ENCODE assay signal across 8 mouse cellular contexts in the genomic region with DNA sequence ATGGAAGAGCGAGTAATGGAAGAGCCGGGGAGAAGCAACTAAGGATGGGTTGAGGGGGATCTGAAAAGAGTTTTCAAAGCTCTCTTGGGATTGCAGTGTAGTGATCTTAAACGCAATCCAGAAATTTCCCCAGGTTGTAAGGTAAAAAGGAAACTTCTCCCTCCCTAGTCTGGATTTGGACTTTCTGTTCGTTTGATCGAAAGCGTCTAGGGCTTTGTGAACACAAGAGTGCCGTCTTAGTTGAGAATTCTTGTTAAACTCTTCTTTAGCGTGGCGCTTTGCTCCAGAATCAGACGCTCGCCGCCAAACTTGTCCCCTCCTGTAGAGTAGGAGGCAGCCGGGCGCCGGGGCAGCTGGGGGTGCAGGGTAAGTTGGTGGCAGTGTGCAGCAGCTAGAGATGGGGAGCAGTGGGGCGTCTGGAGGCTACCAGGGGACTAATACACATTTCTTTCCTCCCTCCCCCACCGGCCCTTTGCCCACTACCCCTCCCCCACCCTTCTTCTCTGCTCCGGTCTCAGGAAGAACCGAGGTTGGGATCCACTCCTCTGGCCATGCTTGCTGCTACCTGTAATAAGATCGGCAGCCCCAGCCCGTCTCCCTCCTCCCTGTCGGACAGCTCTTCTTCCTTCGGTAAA. TPM values are rescaled to one million over a fixed set of nuclear protein-coding genes. Genes with fewer than 3 reads are reported as not detected.
A peak's percentile ranks its signal among the peaks of the same experiment; 100 is the strongest.
DNase-seq lines count a peak whose midpoint lies in the region; ATAC-seq and TF ChIP-seq lines count a peak whose summit lies in the region.

No protein-coding gene starts in this region.

- no peaks in the 10 kb centered on the region for H3K36me3 ChIP-seq in kidney, postnatal 0 days (ENCODE audit: insufficient read depth, low read length)
- no peaks in the 10 kb centered on the region for H3K36me3 ChIP-seq in embryonic facial prominence, embryonic 15.5 days
- H3K36me3 ChIP-seq in intestine, embryonic 16.5 days (ENCODE audit: control insufficient read depth, insufficient read depth, low read length), result no peaks in the 10 kb centered on the region
- H3K36me3 ChIP-seq in neural tube, embryonic 14.5 days (ENCODE audit: control insufficient read depth, insufficient read depth, low read length), result no peaks in the 10 kb centered on the region

- TF ChIP-seq CTCF in kidney, postnatal 0 days (IDR thresholded peaks at IDR 0.05; ENCODE audit: low read depth), result no peak

- peaks cover 75% of the 10 kb centered on the region for H3K27me3 ChIP-seq in kidney, postnatal 0 days (ENCODE audit: insufficient read depth, low read length)
- H3K27me3 ChIP-seq in embryonic facial prominence, embryonic 15.5 days, result peaks cover 84% of the 10 kb centered on the region
- peaks cover 65% of the 10 kb centered on the region for H3K27me3 ChIP-seq in intestine, embryonic 16.5 days (replicated peaks; ENCODE audit: control insufficient read depth, insufficient read depth, low read length)
- peaks cover 43% of the 10 kb centered on the region for H3K27me3 ChIP-seq in neural tube, embryonic 14.5 days (ENCODE audit: control insufficient read depth, insufficient read depth, low read length)

- DNase-seq in kidney, postnatal 0 days (ENCODE audit: low spot score), result no peak
- no peak for DNase-seq in kidney, postnatal 36 days
- DNase-seq in urinary bladder, postnatal 10 days (ENCODE audit: low spot score), result no peak
- no peak for DNase-seq in cerebellum, postnatal 36 days
- no peak for DNase-seq in kidney, adult 11 months

- H3K9ac ChIP-seq in kidney, postnatal 0 days (ENCODE audit: low read depth, low read length), result no peak overlapping the region
- no peak overlapping the region for H3K9ac ChIP-seq in embryonic facial prominence, embryonic 15.5 days
- no peak overlapping the region for H3K9ac ChIP-seq in intestine, embryonic 16.5 days (ENCODE audit: low read depth, low read length)
- peak overlapping the region; percentile 53 for H3K9ac ChIP-seq in neural tube, embryonic 14.5 days (replicated peaks; ENCODE audit: low read depth, low read length)

- no peak for ATAC-seq in kidney, postnatal 0 days (replicated peaks; ENCODE audit: low FRiP score, low read depth)
- ATAC-seq in embryonic facial prominence, embryonic 15.5 days (ENCODE audit: insufficient number of reproducible peaks, low FRiP score, low TSS enrichment, low read depth), result no peak
- ATAC-seq in intestine, embryonic 16.5 days, result 0 out of 2 replicates have a peak, but pooled peaks have one; percentile 3
- peak; percentile 15; the same call in 1 of the 2 replicates for ATAC-seq in neural tube, embryonic 14.5 days (ENCODE audit: low read depth)

- no peaks in the 10 kb centered on the region for H3K9me3 ChIP-seq in kidney, postnatal 0 days (replicated peaks; ENCODE audit: low read length)
- no peaks in the 10 kb centered on the region for H3K9me3 ChIP-seq in embryonic facial prominence, embryonic 15.5 days (replicated peaks)
- no peaks in the 10 kb centered on the region for H3K9me3 ChIP-seq in intestine, embryonic 16.5 days (ENCODE audit: control insufficient read depth, low read length)
- no peaks in the 10 kb centered on the region for H3K9me3 ChIP-seq in neural tube, embryonic 14.5 days (ENCODE audit: control insufficient read depth, low read length)

- 3% methylated on average over 23 of the region's 23 CpGs for WGBS in kidney, postnatal 0 days
- 2% methylated on average over 22 of the region's 23 CpGs for WGBS in embryonic facial prominence, embryonic 15.5 days
- WGBS in intestine, embryonic 16.5 days, result 2% methylated on average over 23 of the region's 23 CpGs
- WGBS in neural tube, embryonic 14.5 days, result under 1% methylated on average over 23 of the region's 23 CpGs

- 0 out of 2 replicates have a peak, but pooled peaks cover 2% of the 10 kb centered on the region for H3K4me1 ChIP-seq in kidney, postnatal 0 days (replicated peaks; ENCODE audit: insufficient read depth, low read length)
- peaks cover 27% of the 10 kb centered on the region for H3K4me1 ChIP-seq in embryonic facial prominence, embryonic 15.5 days
- peaks cover 10% of the 10 kb centered on the region for H3K4me1 ChIP-seq in intestine, embryonic 16.5 days (ENCODE audit: control insufficient read depth, insufficient read depth, low read length)
- peaks cover 14% of the 10 kb centered on the region for H3K4me1 ChIP-seq in neural tube, embryonic 14.5 days (ENCODE audit: control insufficient read depth, insufficient read depth, low read length)

- H3K4me3 ChIP-seq in kidney, postnatal 0 days (replicated peaks; ENCODE audit: low read depth, low read length), result peak overlapping the region; percentile 36
- peak overlapping the region; percentile 42 for H3K4me3 ChIP-seq in embryonic facial prominence, embryonic 15.5 days (replicated peaks)
- peak overlapping the region; percentile 30 for H3K4me3 ChIP-seq in intestine, embryonic 16.5 days (ENCODE audit: low read length)
- peak overlapping the region; percentile 33 for H3K4me3 ChIP-seq in neural tube, embryonic 14.5 days (ENCODE audit: low read depth, low read length)

- no peak overlapping the region for H3K27ac ChIP-seq in kidney, postnatal 0 days
- no peak overlapping the region for H3K27ac ChIP-seq in embryonic facial prominence, embryonic 15.5 days (replicated peaks)
- no peak overlapping the region for H3K27ac ChIP-seq in intestine, embryonic 16.5 days (ENCODE audit: low read length)
- H3K27ac ChIP-seq in neural tube, embryonic 14.5 days (ENCODE audit: low read depth, low read length), result peak overlapping the region; percentile 16; the same call in 1 of the 2 replicates

- H3K4me2 ChIP-seq in kidney, postnatal 0 days (ENCODE audit: low read length), result peak overlapping the region; percentile 47
- peak overlapping the region; percentile 47 for H3K4me2 ChIP-seq in embryonic facial prominence, embryonic 15.5 days (replicated peaks)
- peak overlapping the region; percentile 48 for H3K4me2 ChIP-seq in intestine, embryonic 16.5 days (ENCODE audit: low read depth, low read length)
- peak overlapping the region; percentile 47 for H3K4me2 ChIP-seq in neural tube, embryonic 14.5 days (ENCODE audit: low read depth, low read length)

RNA-seq across cellular contexts. Expression of gene Sp8, which starts 1.8 kb away (rescaled TPM):
- not detected in 2 replicates for polyA plus RNA-seq in kidney, postnatal 0 days (2015; fragmentation: Nextera tagmentation; extraction: Ambion mirVana)
- polyA plus RNA-seq in embryonic facial prominence, embryonic 15.5 days (2015; fragmentation: Nextera tagmentation; extraction: Ambion mirVana), result 4.0 and 4.8 TPM in 2 replicates
- not detected in 2 replicates for polyA plus RNA-seq in intestine, embryonic 16.5 days (2015; fragmentation: Nextera tagmentation; extraction: Ambion mirVana)
- 3.7 and 4.7 TPM in 2 replicates for polyA plus RNA-seq in neural tube, embryonic 14.5 days (2014; fragmentation: Nextera tagmentation; extraction: Ambion mirVana)

Comparison
In these comparisons a context has a peak if more than half of its experiments do, and no peak if none do; other contexts are left out.
1. ATAC-seq: peak in intestine, embryonic 16.5 days (single experiment) and neural tube, embryonic 14.5 days (single experiment); none in kidney, postnatal 0 days (single experiment) and embryonic facial prominence, embryonic 15.5 days (single experiment).
2. Peak in every context shown above with its lines, with median percentiles within 50 percentile points of each other: H3K4me2 ChIP-seq and H3K4me3 ChIP-seq.